Mouse (Mus musculus) bone marrow, adult 2 months (tissue): Measurements from ENCODE around the gene Fbll1.

Source experiments
- CTCF ChIP-seq: fragments of 200-500 bp; IDR thresholded peaks from 2 replicates; pipeline ENCODE4 v1.5.1; 2011; ENCODE audit warnings: low read length, control low read depth; ENCODE audit not compliant: control insufficient read depth, insufficient read depth
- POLR2A ChIP-seq: fragments of 200-500 bp; IDR thresholded peaks from 2 replicates; pipeline ENCODE4 v1.6.1; 2011; ENCODE audit warnings: low read depth, mild to moderate bottlenecking, control low read depth, low read length, borderline replicate concordance; ENCODE audit not compliant: control insufficient read depth

DNA sequence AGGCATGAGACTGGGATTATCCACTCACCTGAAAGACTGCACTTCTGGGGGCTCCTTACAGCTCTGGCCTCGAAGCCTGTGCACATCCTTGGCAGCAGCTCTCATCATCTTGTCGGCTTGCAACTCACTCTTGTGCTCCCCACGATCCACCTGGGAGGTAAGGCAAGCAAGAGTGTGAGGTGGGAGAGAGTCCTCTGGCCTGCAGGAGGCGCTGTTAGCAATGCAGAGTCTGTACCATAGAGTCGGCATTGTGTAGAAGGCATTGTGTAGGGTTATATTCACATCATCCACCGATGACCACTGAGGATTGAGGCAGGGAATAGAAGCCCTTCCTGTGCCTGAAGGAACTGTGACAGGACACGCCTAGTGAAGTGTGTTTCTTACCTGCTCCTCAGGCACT lies 41.6 kb upstream of the Fbll1 start:
- peak; percentile 41 for TF ChIP-seq CTCF
- TF ChIP-seq POLR2A: no peak
